Comparison of ENCODE assay signal across 24 mouse cellular contexts in the genomic region with DNA sequence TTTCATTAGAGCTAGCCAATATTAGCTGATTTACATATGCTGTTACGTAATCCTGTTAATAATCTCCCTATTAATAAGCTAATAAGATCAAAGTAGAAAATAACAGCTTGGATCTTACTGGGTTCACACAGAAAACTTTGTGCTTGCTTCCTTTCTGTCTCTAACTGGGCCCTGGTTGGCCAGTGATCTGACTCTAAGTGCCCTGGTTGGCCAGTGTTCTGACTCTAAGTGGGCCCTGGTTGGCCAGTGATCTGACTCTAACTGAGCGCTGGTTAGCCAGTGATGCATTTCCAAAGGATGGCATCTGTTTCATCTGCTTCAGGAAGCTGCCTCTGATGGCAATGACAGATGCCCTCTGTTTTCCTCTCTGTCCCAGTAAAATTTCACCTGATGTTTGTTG.
A peak's percentile ranks its signal among the peaks of the same experiment; 100 is the strongest.
DNase-seq lines count a peak whose midpoint lies in the region; ATAC-seq lines count a peak whose summit lies in the region.
"Had no signal": no experiment of that assay in that cellular context is flagged by ENCODE, and none has a peak within 500 bp of the region (broad histone marks: within the 10 kb centered on the region; RNA-seq: fewer than 3 reads in every experiment).

No protein-coding gene starts in this region.

- H3K27me3 ChIP-seq in kidney, embryonic 16.5 days (ENCODE audit: insufficient read depth, low read length): no peaks in the 10 kb centered on the region
- H3K27me3 ChIP-seq in kidney, embryonic 14.5 days (ENCODE audit: control insufficient read depth, insufficient read depth, low read length): no peaks in the 10 kb centered on the region
- H3K27me3 ChIP-seq in kidney, embryonic 15.5 days: no peaks in the 10 kb centered on the region
- H3K27me3 ChIP-seq: CH12.LX; embryonic facial prominence, embryonic 12.5 days; forebrain, embryonic 13.5 days; Patski had no signal

- ATAC-seq in kidney, embryonic 16.5 days (ENCODE audit: low FRiP score, low TSS enrichment): no peak
- ATAC-seq in kidney, embryonic 14.5 days (ENCODE audit: low FRiP score, low TSS enrichment): no peak
- no peak for ATAC-seq in kidney, embryonic 15.5 days (replicated peaks; ENCODE audit: low FRiP score)
- ATAC-seq: activated CD4-positive, CD25-positive, alpha-beta regulatory T cell, adult 4 months; CD4-positive, CD25-positive, alpha-beta regulatory T cell, adult 4 months; forebrain, embryonic 13.5 days; Patski had no signal

- no peak overlapping the region for H3K27ac ChIP-seq in kidney, embryonic 16.5 days (ENCODE audit: low read length)
- H3K27ac ChIP-seq in kidney, embryonic 14.5 days (ENCODE audit: low read depth, low read length): no peak overlapping the region
- H3K27ac ChIP-seq in kidney, embryonic 15.5 days: no peak overlapping the region
- H3K27ac ChIP-seq: embryonic facial prominence, embryonic 10.5 days; embryonic facial prominence, embryonic 12.5 days; forebrain, embryonic 13.5 days had no signal

- H3K4me1 ChIP-seq in kidney, embryonic 16.5 days (ENCODE audit: insufficient read depth, low read length): no peaks in the 10 kb centered on the region
- H3K4me1 ChIP-seq in kidney, embryonic 14.5 days (ENCODE audit: control insufficient read depth, insufficient read depth, low read length): no peaks in the 10 kb centered on the region
- 0 out of 2 replicates have a peak, but pooled peaks cover 2% of the 10 kb centered on the region for H3K4me1 ChIP-seq in kidney, embryonic 15.5 days

- WGBS in kidney, embryonic 16.5 days: 85% methylated on average over 2 of the region's 2 CpGs
- WGBS in kidney, embryonic 14.5 days: 85% methylated on average over 2 of the region's 2 CpGs
- WGBS in kidney, embryonic 15.5 days: 83% methylated on average over 2 of the region's 2 CpGs

- H3K9ac ChIP-seq in kidney, embryonic 16.5 days (replicated peaks; ENCODE audit: low read length): no peak overlapping the region
- H3K9ac ChIP-seq in kidney, embryonic 14.5 days (ENCODE audit: low read depth, low read length): no peak overlapping the region
- no peak overlapping the region for H3K9ac ChIP-seq in kidney, embryonic 15.5 days
- H3K9ac ChIP-seq: embryonic facial prominence, embryonic 12.5 days; forebrain, embryonic 13.5 days had no signal

- no peaks in the 10 kb centered on the region for H3K9me3 ChIP-seq in kidney, embryonic 16.5 days (ENCODE audit: low read length)
- no peaks in the 10 kb centered on the region for H3K9me3 ChIP-seq in kidney, embryonic 14.5 days (ENCODE audit: control insufficient read depth, low read length)
- H3K9me3 ChIP-seq in kidney, embryonic 15.5 days (replicated peaks): no peaks in the 10 kb centered on the region
- H3K9me3 ChIP-seq: embryonic facial prominence, embryonic 10.5 days; embryonic facial prominence, embryonic 12.5 days; forebrain, embryonic 13.5 days had no signal

- H3K4me2 ChIP-seq in kidney, embryonic 16.5 days (replicated peaks; ENCODE audit: low read depth, low read length): no peak overlapping the region
- H3K4me2 ChIP-seq in kidney, embryonic 14.5 days (replicated peaks; ENCODE audit: low read depth, low read length): no peak overlapping the region
- no peak overlapping the region for H3K4me2 ChIP-seq in kidney, embryonic 15.5 days
- H3K4me2 ChIP-seq: embryonic facial prominence, embryonic 12.5 days; forebrain, embryonic 13.5 days had no signal

- no peak overlapping the region for H3K4me3 ChIP-seq in kidney, embryonic 16.5 days (ENCODE audit: low read length)
- no peak overlapping the region for H3K4me3 ChIP-seq in kidney, embryonic 14.5 days (ENCODE audit: low read length)
- H3K4me3 ChIP-seq in kidney, embryonic 15.5 days (replicated peaks): no peak overlapping the region
- H3K4me3 ChIP-seq: embryonic facial prominence, embryonic 10.5 days; embryonic facial prominence, embryonic 12.5 days; forebrain, embryonic 13.5 days had no signal

- peak; percentile 28 for DNase-seq in kidney, adult 11 months
- peak; percentile 19 to 40 for DNase-seq in kidney, adult 8-10 months
- peak; percentile 3 to 64 for DNase-seq in kidney, postnatal 25 days
- DNase-seq in retina, postnatal 1 day: peak; percentile 28
- DNase-seq in retina, embryonic 14.5 days (ENCODE audit: low spot score): no peak
- DNase-seq: adrenal gland, adult 8-10 months; adrenal gland, postnatal 14 days; adrenal gland, postnatal 36 days; B cell, adult 2 months; cerebellum, adult 11-12 months; cerebellum, adult 2 months; cerebellum, adult 9-10 months; cerebellum, postnatal 25 days had no signal

- no peaks in the 10 kb centered on the region for H3K36me3 ChIP-seq in kidney, embryonic 16.5 days (ENCODE audit: insufficient read depth, low read length)
- H3K36me3 ChIP-seq in kidney, embryonic 14.5 days (ENCODE audit: control insufficient read depth, insufficient read depth, low read length): no peaks in the 10 kb centered on the region
- no peaks in the 10 kb centered on the region for H3K36me3 ChIP-seq in kidney, embryonic 15.5 days
- H3K36me3 ChIP-seq: embryonic facial prominence, embryonic 10.5 days; embryonic facial prominence, embryonic 12.5 days; G1E had no signal
